Comparison of ENCODE assay signal across 19 mouse cellular contexts in genomic region chr17:36993770-36994325, GRCm38 (mm10). TPM values are rescaled to one million over a fixed set of nuclear protein-coding genes. Genes with fewer than 3 reads are reported as not detected.
"Had no signal": no experiment of that assay in that cellular context is flagged by ENCODE, and none has a peak within 500 bp of the region (broad histone marks: within the 10 kb centered on the region; RNA-seq: fewer than 3 reads in every experiment).

No protein-coding gene starts in this region.

- DNase-seq: kidney, adult 18-20 months; kidney, postnatal 14 days; lung, adult 2 months; lung, postnatal 10 days; spleen, adult 18-20 months; thymus, adult 18-20 months; thymus, postnatal 25 days had no signal

- ATAC-seq: midbrain, embryonic 13.5 days had no signal

- H3K9me3 ChIP-seq: kidney, embryonic 15.5 days; limb, embryonic 10.5 days; liver, embryonic 15.5 days; midbrain, embryonic 13.5 days had no signal

- H3K9ac ChIP-seq: kidney, embryonic 15.5 days; liver, embryonic 15.5 days; midbrain, embryonic 13.5 days had no signal

- H3K4me2 ChIP-seq: kidney, embryonic 15.5 days; liver, embryonic 11.5 days; liver, embryonic 15.5 days; midbrain, embryonic 13.5 days had no signal

- H3K4me1 ChIP-seq: kidney, embryonic 15.5 days; limb, embryonic 10.5 days; liver, embryonic 15.5 days; midbrain, embryonic 13.5 days had no signal

- H3K4me3 ChIP-seq: kidney, embryonic 15.5 days; left cerebral cortex, adult 2 months; limb, embryonic 10.5 days; liver, embryonic 15.5 days; midbrain, embryonic 13.5 days had no signal

- H3K36me3 ChIP-seq: kidney, embryonic 15.5 days; limb, embryonic 10.5 days; liver, embryonic 15.5 days; midbrain, embryonic 13.5 days had no signal

- H3K27ac ChIP-seq: kidney, embryonic 15.5 days; left cerebral cortex, adult 2 months; limb, embryonic 10.5 days; liver, embryonic 15.5 days; macrophage; midbrain, embryonic 13.5 days had no signal

RNA-seq across cellular contexts. Expression of gene H2-M5, which starts 4.5 kb away (rescaled TPM):
- polyA plus RNA-seq: large intestine, adult 2 months; liver, embryonic 15.5 days; macrophage had no signal

RNA-seq across cellular contexts. Expression of gene Zfp57, which starts 7.1 kb away (rescaled TPM):
- polyA plus RNA-seq: macrophage had no signal

RNA-seq across cellular contexts. Expression of gene 2410137M14Rik, which starts 12.8 kb away (rescaled TPM):
- total RNA-seq: left cerebral cortex, adult 2 months; left cerebral cortex, postnatal 14 days; midbrain, postnatal 0 days had no signal
- polyA plus RNA-seq: kidney, embryonic 15.5 days; large intestine, adult 2 months; limb, embryonic 10.5 days; liver, embryonic 11.5 days; liver, embryonic 15.5 days; macrophage; stomach, embryonic 14.5 days had no signal

RNA-seq across cellular contexts. Expression of gene Mog, which starts 29.4 kb away (rescaled TPM):
- total RNA-seq: midbrain, postnatal 0 days had no signal
- polyA plus RNA-seq: large intestine, adult 2 months; limb, embryonic 14.5 days; liver, embryonic 11.5 days; liver, embryonic 15.5 days; lung, adult 2 months; macrophage had no signal
